Mouse (Mus musculus) ZHBTc4 (cell line): Measurements from ENCODE around the gene Scaf8.
"Not testable (repeated sequence)": the region's sequence is repeated elsewhere in the genome, so short reads cannot be mapped to it uniquely, and the experiment has no call there.

ENCODE experiments used
- DNase-seq: peaks from one replicate; pipeline ENCODE4 v3.0.0-alpha.2; 2011; ENCODE audit warnings: low read depth, low spot score

Scaf8 gene

GRCm38 (mm10) chr17:3115380-3115974, 705 bp downstream of the Scaf8 start:
- no peak for DNase-seq

GRCm38 (mm10) chr17:3120949-3121348, 6.2 kb downstream of the Scaf8 start:
- not testable (repeated sequence) for DNase-seq

- not testable (repeated sequence) for DNase-seq
Measured at GRCm38 (mm10) chr17:3123581-3123980, 8.8 kb downstream of the Scaf8 start.

GRCm38 (mm10) chr17:3128716-3129115, 13.9 kb downstream of the Scaf8 start:
- DNase-seq, result no peak

- DNase-seq, result no peak
Measured at GRCm38 (mm10) chr17:3129791-3130190, 15.0 kb downstream of the Scaf8 start.

- DNase-seq, result no peak
Measured at GRCm38 (mm10) chr17:3135346-3135745, 20.6 kb downstream of the Scaf8 start.

- DNase-seq, result no peak
Measured at GRCm38 (mm10) chr17:3136127-3136526, 21.4 kb downstream of the Scaf8 start.

- DNase-seq, result peak; percentile 30
Measured at GRCm38 (mm10) chr17:3138387-3138786, 23.6 kb downstream of the Scaf8 start.

DNA sequence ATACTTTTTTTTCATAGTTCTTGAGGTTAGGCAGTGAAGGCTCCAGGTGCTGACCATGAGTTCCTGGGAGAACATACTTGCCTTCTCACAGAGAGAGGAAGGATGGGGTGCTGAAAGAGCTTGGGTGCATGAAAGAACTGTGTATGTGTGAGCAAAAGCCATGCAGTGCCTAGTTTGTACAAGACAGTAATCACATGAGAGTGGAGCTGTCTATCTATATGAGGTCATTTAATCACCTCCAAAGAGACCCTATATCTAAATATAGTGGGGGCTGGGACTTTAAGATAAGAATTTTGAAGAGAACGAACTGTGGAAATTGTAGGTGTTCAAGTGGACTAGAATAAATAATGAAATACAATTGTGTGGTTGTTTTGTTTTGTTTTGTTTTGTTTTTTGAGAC, 25.3 kb downstream of the Scaf8 start:
- DNase-seq, result no peak

DNA sequence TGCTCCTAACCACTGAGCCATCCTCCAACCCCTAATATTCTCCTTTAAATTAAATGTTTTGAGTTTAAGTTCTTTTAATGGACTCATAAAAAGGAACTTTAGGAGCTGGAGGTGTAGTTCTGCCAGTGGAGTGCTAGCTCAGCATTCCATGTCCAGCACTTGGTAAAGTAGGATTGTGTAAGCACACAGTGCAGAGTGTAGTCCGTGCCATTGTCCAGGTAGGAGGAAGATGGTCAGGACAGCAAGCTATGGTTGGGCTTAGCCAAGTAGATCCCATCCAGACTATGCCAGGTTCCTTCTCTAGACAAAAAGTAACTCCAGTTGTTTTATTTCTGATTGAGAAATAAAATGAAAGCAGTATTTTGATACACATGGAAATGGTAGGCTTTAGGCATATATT, 34.1 kb downstream of the Scaf8 start:
- DNase-seq, result no peak

DNA sequence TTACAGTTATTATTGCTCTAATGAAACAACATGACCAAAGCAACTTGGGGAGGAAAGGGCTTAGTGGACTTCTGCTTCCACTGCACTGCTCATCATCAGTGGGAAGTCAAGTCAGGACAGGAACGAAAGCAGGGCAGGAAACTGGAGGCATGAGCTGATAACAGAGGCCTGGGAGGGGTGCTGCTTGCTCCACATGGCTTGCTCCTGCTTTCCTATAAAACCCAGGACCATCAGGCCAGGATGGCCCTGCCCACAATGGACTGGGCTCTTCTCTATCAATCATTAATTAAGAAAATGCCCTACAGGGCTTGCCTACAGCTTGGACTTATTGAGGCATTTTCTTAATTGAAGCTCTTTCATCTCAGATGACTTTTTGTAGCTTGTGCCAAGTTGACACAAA, 34.8 kb downstream of the Scaf8 start:
- no peak for DNase-seq

DNA sequence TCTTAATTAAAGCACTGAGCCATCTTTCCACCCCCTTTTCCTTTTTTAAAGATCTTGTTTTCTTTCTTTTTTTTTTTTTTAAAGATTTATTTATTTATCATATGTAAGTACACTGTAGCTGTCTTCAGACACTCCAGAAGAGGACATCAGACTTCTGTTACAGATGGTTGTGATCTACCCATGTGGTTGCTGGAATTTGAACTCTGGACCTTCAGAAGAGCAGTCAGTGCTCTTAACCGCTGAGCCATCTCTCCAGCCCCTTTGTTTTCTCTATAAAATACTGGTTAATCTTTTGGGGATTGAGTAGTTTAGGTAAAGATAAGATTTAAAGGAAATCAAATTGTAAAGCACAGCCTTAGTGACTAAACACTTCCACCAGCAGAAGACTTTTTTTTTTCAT, 35.9 kb downstream of the Scaf8 start:
- DNase-seq, result not testable (repeated sequence)

GRCm38 (mm10) chr17:3151181-3151580, 36.4 kb downstream of the Scaf8 start:
- DNase-seq, result peak; percentile 61

GRCm38 (mm10) chr17:3156176-3156575, 41.4 kb downstream of the Scaf8 start:
- DNase-seq, result peak; percentile 65

DNA sequence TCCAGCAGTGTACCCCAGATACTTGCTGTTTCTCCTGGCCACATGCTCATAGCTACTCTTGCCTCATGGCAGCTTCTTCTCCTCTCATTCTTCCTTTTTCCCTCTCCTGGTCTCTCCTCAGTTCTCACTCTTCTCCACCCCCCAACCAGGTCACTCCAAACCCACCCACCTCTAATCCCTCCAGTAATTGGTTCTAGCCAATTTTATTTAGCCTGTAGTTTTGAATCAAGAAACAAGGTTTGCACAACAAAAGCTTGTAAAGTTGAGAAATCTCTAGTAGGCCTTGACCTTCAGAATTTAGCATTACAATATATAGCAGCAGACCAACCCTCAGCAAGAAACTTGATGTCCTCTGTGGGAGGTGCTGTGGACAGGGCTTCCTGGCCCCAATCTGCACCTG, 42.2 kb downstream of the Scaf8 start:
- peak; percentile 63 for DNase-seq

GRCm38 (mm10) chr17:3162905-3163304, 48.1 kb downstream of the Scaf8 start:
- no peak for DNase-seq

GRCm38 (mm10) chr17:3180425-3180945, 65.7 kb downstream of the Scaf8 start:
- DNase-seq, result not testable (repeated sequence)

DNA sequence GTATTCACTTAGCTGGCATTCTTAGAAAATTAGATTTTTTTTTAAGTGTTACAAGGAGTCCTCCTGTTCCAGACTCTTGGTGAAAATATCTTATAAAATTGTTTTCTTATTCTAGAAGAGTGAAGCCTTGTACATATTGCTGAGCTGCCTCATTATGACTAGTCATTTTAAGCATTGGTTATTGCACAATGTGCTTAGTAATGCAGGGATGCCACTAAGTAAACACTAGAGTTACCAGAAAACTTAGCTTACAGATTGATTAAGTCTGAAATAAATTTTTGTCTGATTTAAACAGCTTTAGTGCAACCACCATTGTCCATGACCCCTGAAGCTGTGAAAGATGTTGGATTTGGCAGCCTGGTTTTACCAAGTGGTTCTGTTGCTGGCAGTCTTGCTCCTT, 80.7 kb downstream of the Scaf8 start:
- DNase-seq, result not testable (repeated sequence)

GRCm38 (mm10) chr17:3200328-3200727, 85.6 kb downstream of the Scaf8 start:
- DNase-seq, result no peak

GRCm38 (mm10) chr17:3203916-3204315, 89.1 kb downstream of the Scaf8 start:
- DNase-seq, result no peak

DNA sequence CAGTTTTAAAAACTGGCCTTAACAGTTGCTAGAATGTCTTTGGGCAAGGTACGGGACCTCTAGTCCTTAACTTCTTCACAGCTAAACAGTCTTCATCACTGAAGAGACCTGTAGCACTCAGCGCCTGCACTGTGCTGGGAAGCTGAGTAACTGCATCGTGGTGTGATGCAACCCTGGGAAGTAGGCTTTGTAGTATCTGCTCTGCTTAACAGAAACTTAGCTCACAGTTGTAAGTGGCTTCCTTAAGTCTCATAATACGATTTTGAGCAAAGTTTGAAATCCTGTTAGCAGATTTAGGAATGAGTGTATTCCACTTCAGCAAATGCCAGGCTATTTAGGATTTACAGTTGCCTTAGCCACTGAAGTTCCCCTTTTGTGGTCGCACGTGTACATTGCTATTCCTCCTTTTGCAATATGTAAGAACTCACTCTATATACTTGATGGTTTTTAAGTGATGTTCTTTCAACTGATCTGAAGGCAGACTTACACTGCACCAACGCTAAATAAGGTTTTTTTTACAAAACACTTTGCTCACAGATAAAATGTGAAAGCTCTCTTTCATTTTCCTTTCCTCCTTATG, 90.1 kb downstream of the Scaf8 start:
- DNase-seq, result no peak

DNA sequence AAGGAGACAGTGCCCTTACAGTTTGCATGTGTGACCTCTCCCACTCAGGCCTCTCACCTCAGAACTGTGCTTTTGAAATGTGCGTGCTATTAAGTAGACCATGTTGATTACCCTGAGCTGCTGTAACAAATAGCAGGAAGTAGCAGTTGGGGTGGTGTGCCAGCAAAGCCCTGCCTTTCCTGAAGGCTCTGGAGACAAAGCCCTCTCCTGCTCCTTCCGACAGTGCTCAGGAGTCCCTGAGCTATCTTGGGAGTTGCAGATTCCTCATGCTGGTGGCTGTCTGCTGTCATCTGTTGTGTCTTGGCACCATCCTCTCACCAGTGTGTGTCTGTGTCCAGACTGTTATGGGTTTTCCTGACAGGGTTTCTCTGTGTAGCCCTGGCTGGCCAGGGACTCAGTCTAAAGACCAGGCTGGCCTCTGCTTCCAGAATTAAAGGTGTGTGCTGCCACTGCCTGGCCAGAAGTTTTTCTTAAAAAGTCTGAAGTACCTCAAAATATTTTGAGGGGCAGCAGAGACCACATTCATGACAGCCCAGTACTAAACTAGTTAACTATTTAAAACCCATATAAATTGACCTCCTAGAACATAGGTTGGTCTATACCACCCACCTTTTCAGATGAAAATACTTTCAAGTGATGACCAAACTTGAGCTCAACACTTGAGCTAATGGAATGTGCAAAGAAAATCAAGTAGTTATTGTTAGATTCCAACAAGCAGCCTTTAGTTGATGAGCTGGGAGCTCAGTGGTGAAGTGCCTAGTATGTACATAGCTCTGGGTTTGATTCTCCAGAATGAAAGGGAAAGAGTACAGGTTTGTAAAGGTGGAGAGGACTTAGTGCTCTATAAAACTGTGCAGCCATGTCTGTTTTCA, 92.0 kb downstream of the Scaf8 start:
- no peak for DNase-seq
